Mouse (Mus musculus): ENCODE results near the gene Acvr1b.

The Acvr1b gene

Small RNA genes lying within 50 kb of the gene (microRNA-seq; reads per million reads assigned to microRNA genes)
- 0 to 0.25 reads per million in 2 experiments for gene Mir6962

Data from adrenal gland (tissue).